Mouse (Mus musculus) forebrain, embryonic 12.5 days (tissue): ENCODE data around the gene Calhm2. TPM values are rescaled to one million over a fixed set of nuclear protein-coding genes. Genes with fewer than 3 reads are reported as not detected.

Source experiments
- polyA plus RNA-seq: library from polyadenylated mRNA; unstranded; fragments of >200 nt; fragmentation: Nextera tagmentation; extraction: Ambion mirVana; gene quantifications from 2 replicates; pipeline ENCODE4 v1.2.1, GENCODE M21; 2016

Calhm2 gene
- polyA plus RNA-seq, 1 experiment from 2014 or later = 1.8 TPM

Other genes starting within 250 kb of the Calhm2 start
- gene Ina, start 123.6 kb downstream of the Calhm2 start, polyA plus RNA-seq = 204 and 215 TPM in 2 replicates
- 74.0 and 76.0 TPM in 2 replicates for gene Nt5c2, start 123.1 kb downstream of the Calhm2 start, polyA plus RNA-seq
- 32.6 and 33.4 TPM in 2 replicates for gene Pcgf6, start 87.4 kb downstream of the Calhm2 start, polyA plus RNA-seq
- 10.7 and 11.4 TPM in 2 replicates for gene Taf5, start 70.5 kb downstream of the Calhm2 start, polyA plus RNA-seq
- gene Usmg5, start 47.6 kb downstream of the Calhm2 start, polyA plus RNA-seq = 1,294 and 1,345 TPM in 2 replicates
- gene Pdcd11, start 47.5 kb downstream of the Calhm2 start, polyA plus RNA-seq = 12.6 and 13.4 TPM in 2 replicates
- not detected in 2 replicates for gene Calhm1, start 6.0 kb upstream of the Calhm2 start, polyA plus RNA-seq
- not detected in 2 replicates for gene Calhm3, start 19.5 kb upstream of the Calhm2 start, polyA plus RNA-seq
- 4.0 and 4.6 TPM in 2 replicates for gene Neurl1a, start 40.5 kb upstream of the Calhm2 start, polyA plus RNA-seq